Mouse (Mus musculus) hindbrain, embryonic 15.5 days (tissue): Measurements from ENCODE around the gene Scimp. TPM values are rescaled to one million over a fixed set of nuclear protein-coding genes. Genes with fewer than 3 reads are reported as not detected.

Experiments used
- microRNA-seq: library from miRNA; unstranded; fragments of <30 nt; microRNA quantifications from one replicate; pipeline ENCODE4, GENCODE M21; 2016
- polyA plus RNA-seq: library from polyadenylated mRNA; unstranded; fragments of >200 nt; fragmentation: Nextera tagmentation; extraction: Ambion mirVana; gene quantifications from 2 replicates; pipeline ENCODE4 v1.2.1, GENCODE M21; 2015

The Scimp gene
- polyA plus RNA-seq, 1 experiment from 2014 or later, result not detected

Small RNA genes within 50 kb of the gene (microRNA-seq; reads per million reads assigned to microRNA genes)
- not detected for gene Gm22760

Other genes starting within 250 kb of the Scimp start
- gene Mink1, start 249.7 kb downstream of the Scimp start, polyA plus RNA-seq, result 18.1 and 20.5 TPM in 2 replicates
- gene 4930544D05Rik, start 196.7 kb downstream of the Scimp start, polyA plus RNA-seq, result not detected in 2 replicates
- 0.24 and 0.51 TPM in 2 replicates for gene Chrne, start 193.4 kb downstream of the Scimp start, polyA plus RNA-seq
- 0.24 and 0.38 TPM in 2 replicates for gene Gp1ba, start 173.5 kb downstream of the Scimp start, polyA plus RNA-seq
- 94.8 and 109 TPM in 2 replicates for gene Rnf167, start 165.4 kb downstream of the Scimp start, polyA plus RNA-seq
- gene Slc25a11, start 165.1 kb downstream of the Scimp start, polyA plus RNA-seq, result 167 and 176 TPM in 2 replicates
- gene Pfn1, start 157.9 kb downstream of the Scimp start, polyA plus RNA-seq, result 722 and 792 TPM in 2 replicates
- 6.7 and 8.7 TPM in 2 replicates for gene Eno3, start 155.4 kb downstream of the Scimp start, polyA plus RNA-seq
- gene Spag7, start 143.2 kb downstream of the Scimp start, polyA plus RNA-seq, result 152 and 164 TPM in 2 replicates
- 23.4 and 27.5 TPM in 2 replicates for gene Camta2, start 124.5 kb downstream of the Scimp start, polyA plus RNA-seq
- 1.8 and 1.9 TPM in 2 replicates for gene Inca1, start 112.4 kb downstream of the Scimp start, polyA plus RNA-seq
- 1.7 and 1.9 TPM in 2 replicates for gene Kif1c, start 112.0 kb downstream of the Scimp start, polyA plus RNA-seq
- gene Zfp3, start 48.4 kb downstream of the Scimp start, polyA plus RNA-seq, result 15.8 and 16.1 TPM in 2 replicates
- 85.5 and 88.9 TPM in 2 replicates for gene Rabep1, start 32.2 kb upstream of the Scimp start, polyA plus RNA-seq
- gene Nup88, start 157.4 kb upstream of the Scimp start, polyA plus RNA-seq, result 111 and 117 TPM in 2 replicates
- 69.0 and 69.9 TPM in 2 replicates for gene Rpain, start 157.6 kb upstream of the Scimp start, polyA plus RNA-seq
- gene C1qbp, start 170.4 kb upstream of the Scimp start, polyA plus RNA-seq, result 175 and 182 TPM in 2 replicates
- gene Dhx33, start 191.9 kb upstream of the Scimp start, polyA plus RNA-seq, result 14.3 and 15.7 TPM in 2 replicates
- gene Mis12, start 207.0 kb upstream of the Scimp start, polyA plus RNA-seq, result 36.2 TPM in 2 replicates
- 29.4 and 31.7 TPM in 2 replicates for gene Derl2, start 207.3 kb upstream of the Scimp start, polyA plus RNA-seq
- 662 and 678 TPM in 2 replicates for gene 6330403K07Rik, start 220.9 kb upstream of the Scimp start, polyA plus RNA-seq